Mouse (Mus musculus): ENCODE measurements around the gene Marc1.

DNA sequence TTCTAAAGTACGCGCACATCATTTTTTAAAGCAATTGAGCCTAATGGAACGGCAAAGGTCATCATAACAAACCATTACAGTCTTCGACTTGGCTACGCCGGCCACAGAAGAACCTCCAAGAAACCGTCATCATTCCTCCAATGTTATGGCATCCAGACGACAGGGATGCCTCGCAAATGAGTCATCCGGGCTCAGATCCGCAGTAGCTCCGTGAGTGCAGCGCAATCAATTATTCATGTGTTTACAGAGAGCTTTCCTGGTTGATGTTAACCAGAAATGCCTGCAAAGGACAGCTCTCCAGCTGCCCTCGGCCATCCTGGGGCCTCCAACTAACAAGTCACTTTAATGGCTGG, 29.0 kb downstream of the Marc1 start:
- TF ChIP-seq TAL1 (IDR thresholded peaks at IDR 0.05; ENCODE audit: low read length) = no peak
- no peak for TF ChIP-seq GATA1 (IDR thresholded peaks at IDR 0.05; ENCODE audit: low read length)
